Mouse (Mus musculus) MEL (cell line): ENCODE data around the gene Hic1. TPM values are rescaled to one million over a fixed set of nuclear protein-coding genes. Genes with fewer than 3 reads are reported as not detected.

Experiments
- DNase-seq: peaks from one replicate; pipeline ENCODE4 v3.0.0; 2011; ENCODE audit warnings: low read depth, low spot score
- H3K27ac ChIP-seq: 2 replicates; pipeline ENCODE4 v1.5.1; 2012; ENCODE audit warnings: low read depth, mild to moderate bottlenecking, control low read depth, low read length, moderate library complexity; ENCODE audit not compliant: control insufficient read depth
- H3K27me3 ChIP-seq, 2 experiments: fragments of 150-350 bp in 1 of 2; sonication (generic) in 1 of 2; 2 replicates each; pipeline ENCODE4 v1.6.1; 2012; ENCODE audit warnings: low read length in 2 of 2, mild to moderate bottlenecking in 2 of 2, improper control_type of control experiment in 1 of 2, moderate library complexity in 1 of 2; ENCODE audit not compliant: insufficient read depth in 2 of 2, control insufficient read depth in 1 of 2
- H3K36me3 ChIP-seq, 2 experiments: 2 replicates each; pipeline ENCODE4 v1.6.1; 2012 to 2014; ENCODE audit warnings: low read length in 2 of 2, improper control_type of control experiment in 1 of 2, inconsistent platforms in 1 of 2, mild to moderate bottlenecking in 1 of 2; ENCODE audit not compliant: insufficient read depth in 2 of 2, control insufficient read depth in 1 of 2
- H3K4me1 ChIP-seq, 2 experiments: fragments of 150-350 bp in 1 of 2; sonication (generic) in 1 of 2; 2 replicates each; pipeline ENCODE4 v1.6.1; 2012; ENCODE audit warnings: low read length in 2 of 2, improper control_type of control experiment in 1 of 2, mild to moderate bottlenecking in 1 of 2; ENCODE audit not compliant: insufficient read depth in 2 of 2, control insufficient read depth in 1 of 2
- H3K4me3 ChIP-seq, 2 experiments: fragments of 150-350 bp in 1 of 2; sonication (generic) in 1 of 2; 2 replicates each; pipeline ENCODE4 v1.5.1; 2012; ENCODE audit warnings: low read depth in 2 of 2, low read length in 2 of 2, mild to moderate bottlenecking in 2 of 2, moderate library complexity in 2 of 2, control low read depth in 1 of 2, improper control_type of control experiment in 1 of 2; ENCODE audit not compliant: control insufficient read depth in 1 of 2, insufficient read depth in 1 of 2
- H3K79me2 ChIP-seq: 2 replicates; pipeline ENCODE4 v1.6.1; 2012; ENCODE audit warnings: mild to moderate bottlenecking, low read length, moderate library complexity; ENCODE audit not compliant: control insufficient read depth, poor library complexity, insufficient read depth
- H3K9ac ChIP-seq: 2 replicates; pipeline ENCODE4 v1.6.1; 2012; ENCODE audit warnings: low read depth, mild to moderate bottlenecking, control low read depth, low read length, moderate library complexity; ENCODE audit not compliant: control insufficient read depth, poor library complexity, severe bottlenecking
- H3K9me3 ChIP-seq: fragments of 150-350 bp; sonication (generic); replicated peaks from 2 replicates; pipeline ENCODE4 v1.6.1; 2012; ENCODE audit warnings: mild to moderate bottlenecking, low read length, improper control_type of control experiment, moderate library complexity; ENCODE audit not compliant: insufficient read depth
- BHLHE40 ChIP-seq: IDR thresholded peaks from 2 replicates; pipeline ENCODE4 v1.6.1; 2012; ENCODE audit warnings: low read depth, mild to moderate bottlenecking, inconsistent platforms, low read length, improper control_type of control experiment, borderline replicate concordance
- CTCF ChIP-seq, 3 experiments: IDR thresholded peaks in 2 of 3; conservative IDR thresholded peaks in 1 of 3; 2 replicates each; pipeline ENCODE4 v1.5.1; 2011 to 2012; ENCODE audit warnings: low read length in 3 of 3, low read depth in 2 of 3, mild to moderate bottlenecking in 2 of 3, improper control_type of control experiment in 1 of 3, inconsistent platforms in 1 of 3, mixed read lengths in 1 of 3, moderate library complexity in 1 of 3; ENCODE audit not compliant: control insufficient read depth in 1 of 3, insufficient read depth in 1 of 3, poor library complexity in 1 of 3, severe bottlenecking in 1 of 3
- ELF1 ChIP-seq: IDR thresholded peaks from 2 replicates; pipeline ENCODE4 v1.6.1; 2014; ENCODE audit warnings: low read depth, mild to moderate bottlenecking, inconsistent platforms, low read length, improper control_type of control experiment, moderate library complexity
- EP300 ChIP-seq, 2 experiments: IDR thresholded peaks; 2 replicates each; pipeline ENCODE4 v1.6.1; 2011; ENCODE audit warnings: improper control_type of control experiment in 2 of 2, low read length in 2 of 2, low read depth in 1 of 2, mild to moderate bottlenecking in 1 of 2
- ETS1 ChIP-seq: IDR thresholded peaks from 2 replicates; pipeline ENCODE4 v1.6.1; 2012; ENCODE audit warnings: low read depth, mild to moderate bottlenecking, inconsistent platforms, low read length, improper control_type of control experiment, moderate library complexity
- JUND ChIP-seq: IDR thresholded peaks from 2 replicates; pipeline ENCODE4 v1.6.1; 2011; ENCODE audit warnings: low read depth, mild to moderate bottlenecking, improper control_type of control experiment, low read length
- MAZ ChIP-seq: IDR thresholded peaks from 2 replicates; pipeline ENCODE4 v1.6.1; 2012; ENCODE audit warnings: low read depth, mild to moderate bottlenecking, inconsistent platforms, low read length, improper control_type of control experiment
- MXI1 ChIP-seq: IDR thresholded peaks from 2 replicates; pipeline ENCODE4 v1.6.1; 2011; ENCODE audit warnings: mild to moderate bottlenecking, low read depth, low read length, improper control_type of control experiment
- MYB ChIP-seq: IDR thresholded peaks from 2 replicates; pipeline ENCODE4 v1.6.1; 2011; ENCODE audit warnings: mild to moderate bottlenecking, low read depth, low read length, improper control_type of control experiment
- MYC ChIP-seq: IDR thresholded peaks from 2 replicates; pipeline ENCODE4 v1.6.1; 2011; ENCODE audit warnings: low read depth, mild to moderate bottlenecking, low read length, improper control_type of control experiment, moderate library complexity
- NELFE ChIP-seq: IDR thresholded peaks from 2 replicates; pipeline ENCODE4 v1.6.1; 2011; ENCODE audit warnings: low read depth, low read length, improper control_type of control experiment
- POLR2A ChIP-seq, 2 experiments: IDR thresholded peaks; 2 replicates each; pipeline ENCODE4 v1.6.1; 2011 to 2012; ENCODE audit warnings: low read length in 2 of 2, mild to moderate bottlenecking in 2 of 2, control low read depth in 1 of 2, improper control_type of control experiment in 1 of 2, low read depth in 1 of 2, moderate library complexity in 1 of 2; ENCODE audit not compliant: control insufficient read depth in 1 of 2, insufficient read depth in 1 of 2, poor library complexity in 1 of 2
- POLR2AphosphoS5 ChIP-seq: IDR thresholded peaks from 2 replicates; pipeline ENCODE4 v1.6.1; 2012; ENCODE audit warnings: low read depth, borderline replicate concordance, mild to moderate bottlenecking, inconsistent platforms, low read length, moderate library complexity, mixed read lengths
- RAD21 ChIP-seq: IDR thresholded peaks from 2 replicates; pipeline ENCODE4 v1.6.1; 2011; ENCODE audit warnings: mild to moderate bottlenecking, low read depth, low read length, improper control_type of control experiment
- SMC3 ChIP-seq: IDR thresholded peaks from 2 replicates; pipeline ENCODE4 v1.6.1; 2011; ENCODE audit warnings: low read depth, low read length, improper control_type of control experiment
- TAL1 ChIP-seq: IDR thresholded peaks from 2 replicates; pipeline ENCODE4 v1.6.1; 2012; ENCODE audit warnings: mild to moderate bottlenecking, inconsistent platforms, low read length, moderate library complexity, mixed read lengths
- TCF12 ChIP-seq: IDR thresholded peaks from 2 replicates; pipeline ENCODE4 v1.6.1; 2014; ENCODE audit warnings: low read depth, mild to moderate bottlenecking, inconsistent platforms, low read length, improper control_type of control experiment, moderate library complexity
- UBTF ChIP-seq: IDR thresholded peaks from 2 replicates; pipeline ENCODE4 v1.6.1; 2012; ENCODE audit warnings: low read depth, mild to moderate bottlenecking, inconsistent platforms, low read length, improper control_type of control experiment, moderate library complexity, borderline replicate concordance; ENCODE audit not compliant: insufficient read depth
- ZKSCAN1 ChIP-seq: IDR thresholded peaks from 2 replicates; pipeline ENCODE4 v1.6.1; 2012; ENCODE audit warnings: low read depth, mild to moderate bottlenecking, inconsistent platforms, low read length, improper control_type of control experiment, moderate library complexity
- ZNF384 ChIP-seq: IDR thresholded peaks from 2 replicates; pipeline ENCODE4 v1.6.1; 2012; ENCODE audit warnings: low read depth, mild to moderate bottlenecking, inconsistent platforms, low read length, improper control_type of control experiment
- polyA plus RNA-seq, 2 experiments: library from polyadenylated mRNA; stranded (reverse) in 1 of 2; unstranded in 1 of 2; fragments of >175 nt in 1 of 2; fragments of >200 nt in 1 of 2; gene quantifications; 2 replicates each; pipeline versions ENCODE4 v1.2.1 to v1.2.4; 2012; ENCODE audit warnings: low replicate concordance in 2 of 2, low read depth in 1 of 2; ENCODE audit not compliant: insufficient read length in 2 of 2, insufficient read depth in 1 of 2, missing spikeins in 1 of 2
- total RNA-seq: library from RNA; depleted of rRNA; stranded (reverse); fragments of 300-350 nt; gene quantifications from 2 replicates; pipeline ENCODE4 v1.2.3, GENCODE M21; 2012

Hic1 gene
- total and polyA plus RNA-seq, 3 experiments: 18.2 to 18.8 TPM; not detected in 1

GRCm38 (mm10) chr11:75154053-75154585 is 15.2 kb downstream of the Hic1 start:
- no peak overlapping the region for H3K27ac ChIP-seq
- H3K79me2 ChIP-seq: no peaks in the 10 kb centered on the region
- no peak overlapping the region for H3K9ac ChIP-seq
- TF ChIP-seq ETS1 (no peak), UBTF (no peak), SMC3 (peak; percentile 26; the same call in 1 of the 2 replicates), TCF12 (no peak), MAZ (no peak), MYB (no peak), BHLHE40 (no peak), ELF1 (no peak), ZKSCAN1 (no peak), ZNF384 (no peak), MXI1 (no peak), NELFE (no peak), CTCF (IDR thresholded peaks at IDR 0.05 in 2 of 3, conservative IDR thresholded peaks at IDR 0.05 in 1 of 3; ENCODE audit: control insufficient read depth in 1 of 3, insufficient read depth in 1 of 3, low read depth in 2 of 3, low read length in 3 of 3, poor library complexity in 1 of 3, severe bottlenecking in 1 of 3) (peak in 2 of 3 experiments; percentile 9 to 34; a peak in 3 of 6 replicates), POLR2AphosphoS5 (no peak), EP300 (IDR thresholded peaks at IDR 0.05; ENCODE audit: low read depth in 1 of 2, low read length in 2 of 2) (no peak), POLR2A (IDR thresholded peaks at IDR 0.05; ENCODE audit: control insufficient read depth in 1 of 2, insufficient read depth in 1 of 2, low read depth in 1 of 2, low read length in 2 of 2, poor library complexity in 1 of 2) (no peak), RAD21 (peak; percentile 27)
- H3K36me3 ChIP-seq: peaks cover 7 to 17% of the 10 kb centered on the region in 2 experiments
- peak; percentile 57 for DNase-seq
- H3K4me3 ChIP-seq: no peak overlapping the region
- no peaks in the 10 kb centered on the region for H3K9me3 ChIP-seq
- H3K27me3 ChIP-seq: no peaks in the 10 kb centered on the region
- H3K4me1 ChIP-seq: peaks cover 8 to 21% of the 10 kb centered on the region in 2 experiments

DNA sequence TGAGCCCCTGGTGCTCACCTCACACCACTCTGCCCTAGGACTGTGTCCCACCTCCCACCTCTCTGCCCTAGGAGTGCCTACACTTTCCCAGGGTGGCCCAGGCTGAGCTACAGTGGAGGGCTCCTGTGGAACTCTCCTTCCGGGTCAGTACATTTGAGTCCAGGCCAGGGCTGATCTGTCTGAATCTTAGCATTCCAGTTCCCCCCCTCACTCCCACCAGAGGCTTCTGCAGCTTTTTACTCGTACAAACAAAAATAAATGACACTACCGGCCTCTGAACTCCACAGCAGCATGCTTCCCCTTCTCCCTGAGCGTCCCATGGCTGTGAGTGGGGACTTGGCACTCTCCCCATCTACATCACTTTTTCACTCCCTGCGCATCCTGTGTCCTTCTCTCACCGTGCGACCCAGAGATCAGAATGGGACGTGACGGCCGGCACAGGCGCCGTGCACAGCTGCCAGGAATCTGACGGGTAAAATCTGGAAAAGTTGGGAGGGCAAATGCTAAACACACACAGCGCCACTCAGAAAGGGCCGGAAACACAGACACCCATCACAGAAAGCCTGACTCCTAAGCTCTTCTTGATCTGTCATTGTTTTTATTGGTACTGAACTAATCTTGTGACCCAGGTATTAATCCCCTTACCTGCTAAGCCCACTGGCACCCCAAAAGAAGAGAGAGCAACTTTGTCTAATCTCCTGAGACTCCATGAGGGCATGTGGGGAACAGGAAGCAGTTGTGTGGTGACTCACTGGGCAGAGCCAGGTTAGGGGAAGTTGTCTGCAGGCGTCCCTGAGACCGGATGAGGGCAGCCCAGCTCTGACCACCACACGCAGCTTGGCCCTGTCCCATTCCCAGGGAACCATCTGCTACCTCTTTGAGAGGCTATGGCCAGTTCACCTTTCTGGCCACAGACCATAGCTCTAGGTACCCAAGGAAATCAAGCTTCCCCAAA is 16.4 kb downstream of the Hic1 start:
- no peaks in the 10 kb centered on the region for H3K27me3 ChIP-seq
- TF ChIP-seq TAL1 (0 out of 2 replicates have a peak, but pooled peaks have one; percentile 15), EP300 (IDR thresholded peaks at IDR 0.05; ENCODE audit: low read depth in 1 of 2, low read length in 2 of 2) (peak; percentile 27 to 62; a peak in 2 of 4 replicates), MYC (0 out of 2 replicates have a peak, but pooled peaks have one; percentile 33), TCF12 (no peak), JUND (peak; percentile 35; the same call in 1 of the 2 replicates)
- H3K9me3 ChIP-seq: no peaks in the 10 kb centered on the region
- no peak overlapping the region for H3K4me3 ChIP-seq
- H3K27ac ChIP-seq: no peak overlapping the region; the same call in 1 of the 2 replicates
- DNase-seq: peak; percentile 68
- peaks cover 7 to 17% of the 10 kb centered on the region in 2 experiments for H3K36me3 ChIP-seq
- H3K79me2 ChIP-seq: no peaks in the 10 kb centered on the region
- peaks cover 8 to 21% of the 10 kb centered on the region in 2 experiments for H3K4me1 ChIP-seq
- H3K9ac ChIP-seq: no peak overlapping the region
